Mouse (Mus musculus) c-Kit-positive CD71-positive TER-119-positive erythroid progenitor cells, embryonic 14.5 days (primary cell): ENCODE data around the gene Atp1b2.
A peak's percentile ranks its signal among the peaks of the same experiment; 100 is the strongest.

Experiments used
- DNase-seq: peaks from one replicate; pipeline ENCODE4 v3.0.0-alpha.2; 2013; ENCODE audit warnings: low spot score

The Atp1b2 gene

GRCm38 (mm10) chr11:69606832-69607231 is 1.1 kb upstream of the Atp1b2 start:
- no peak for DNase-seq

- no peak for DNase-seq
Measured at GRCm38 (mm10) chr11:69606491-69606795, 701 bp upstream of the Atp1b2 start.

- DNase-seq: no peak
Measured at GRCm38 (mm10) chr11:69604795-69605664, 712 bp downstream of the Atp1b2 start.

- DNase-seq: no peak
Measured at GRCm38 (mm10) chr11:69604347-69604746, 1.4 kb downstream of the Atp1b2 start.

GRCm38 (mm10) chr11:69603516-69603915 is 2.2 kb downstream of the Atp1b2 start:
- no peak for DNase-seq

GRCm38 (mm10) chr11:69601768-69602167 is 4.0 kb downstream of the Atp1b2 start:
- DNase-seq: no peak

GRCm38 (mm10) chr11:69600098-69600497 is 5.6 kb downstream of the Atp1b2 start:
- DNase-seq: no peak

GRCm38 (mm10) chr11:69599436-69599835 is 6.3 kb downstream of the Atp1b2 start:
- peak; percentile 73 for DNase-seq

- DNase-seq: no peak
Measured at GRCm38 (mm10) chr11:69594853-69595252, 10.9 kb downstream of the Atp1b2 start.

GRCm38 (mm10) chr11:69592799-69593198 is 12.9 kb downstream of the Atp1b2 start:
- no peak for DNase-seq

- DNase-seq: no peak
Measured at GRCm38 (mm10) chr11:69591899-69592637, 13.7 kb downstream of the Atp1b2 start.

- no peak for DNase-seq
Measured at GRCm38 (mm10) chr11:69591424-69591823, 14.3 kb downstream of the Atp1b2 start.

- DNase-seq: no peak
Measured at GRCm38 (mm10) chr11:69590622-69591021, 15.1 kb downstream of the Atp1b2 start.

GRCm38 (mm10) chr11:69589207-69589834 is 16.4 kb downstream of the Atp1b2 start:
- no peak for DNase-seq

GRCm38 (mm10) chr11:69585718-69586325 is 19.9 kb downstream of the Atp1b2 start:
- DNase-seq: peak; percentile 82

GRCm38 (mm10) chr11:69584937-69585336 is 20.8 kb downstream of the Atp1b2 start:
- DNase-seq: no peak

GRCm38 (mm10) chr11:69584008-69584407 is 21.7 kb downstream of the Atp1b2 start:
- DNase-seq: no peak

GRCm38 (mm10) chr11:69582230-69582805 is 23.4 kb downstream of the Atp1b2 start:
- DNase-seq: no peak

GRCm38 (mm10) chr11:69581814-69582213 is 23.9 kb downstream of the Atp1b2 start:
- DNase-seq: no peak

GRCm38 (mm10) chr11:69581147-69581688 is 24.5 kb downstream of the Atp1b2 start:
- DNase-seq: peak; percentile 91

- DNase-seq: no peak
Measured at GRCm38 (mm10) chr11:69580572-69581146, 25.1 kb downstream of the Atp1b2 start.
